Mouse (Mus musculus) liver, embryonic 14.5 days (tissue): ENCODE measurements around the gene Cers1. TPM values are rescaled to one million over a fixed set of nuclear protein-coding genes. Genes with fewer than 3 reads are reported as not detected.
A peak's percentile ranks its signal among the peaks of the same experiment; 100 is the strongest.

Source experiments
- ATAC-seq: fragments of 200-750 bp; cut with Nextera tagmentation; 2 replicates; pipeline ENCODE4 v1.8.0; 2017; ENCODE audit warnings: moderate number of reproducible peaks, mild to moderate bottlenecking, moderate library complexity; ENCODE audit not compliant: insufficient read depth
- DNase-seq, 3 experiments: peaks; one replicate each; pipeline ENCODE4 v3.0.0-alpha.2; 2012 to 2013; ENCODE audit warnings: low read depth in 3 of 3, low spot score in 3 of 3
- H3K27ac ChIP-seq: fragments of 300-500 bp; sonication (generic); 2 replicates; pipeline ENCODE4 v1.5.1; 2014; ENCODE audit warnings: moderate library complexity, mild to moderate bottlenecking, control low read depth, inconsistent platforms
- H3K27me3 ChIP-seq: fragments of 300-500 bp; sonication (generic); 2 replicates; pipeline ENCODE4 v1.6.1; 2014; ENCODE audit warnings: mild to moderate bottlenecking, low read length, moderate library complexity; ENCODE audit not compliant: control insufficient read depth, insufficient read depth
- H3K36me3 ChIP-seq: fragments of 300-500 bp; sonication (generic); replicated peaks from 2 replicates; pipeline ENCODE4 v1.6.1; 2014; ENCODE audit warnings: low read depth; ENCODE audit not compliant: control insufficient read depth, insufficient read depth
- H3K4me1 ChIP-seq, 2 experiments: fragments of 200-500 bp in 1 of 2; fragments of 300-500 bp in 1 of 2; sonication (generic) in 1 of 2; replicated peaks; 2 replicates each; pipeline ENCODE4 v1.6.1; 2012 to 2014; ENCODE audit warnings: antibody characterized with exemption in 1 of 2, inconsistent platforms in 1 of 2, low read length in 1 of 2; ENCODE audit not compliant: control insufficient read depth in 2 of 2, insufficient read depth in 2 of 2
- H3K4me2 ChIP-seq: fragments of 300-500 bp; sonication (generic); 2 replicates; pipeline ENCODE4 v1.6.1; 2014; ENCODE audit warnings: low read depth, mild to moderate bottlenecking, control low read depth, moderate library complexity
- H3K4me3 ChIP-seq, 2 experiments: fragments of 200-500 bp in 1 of 2; fragments of 300-500 bp in 1 of 2; sonication (generic) in 1 of 2; 2 replicates each; pipeline ENCODE4 v1.5.1; 2012 to 2014; ENCODE audit warnings: low read depth in 2 of 2, low read length in 2 of 2, mild to moderate bottlenecking in 2 of 2, control low read depth in 1 of 2, inconsistent platforms in 1 of 2, moderate library complexity in 1 of 2; ENCODE audit not compliant: insufficient read depth in 1 of 2
- H3K9ac ChIP-seq: fragments of 300-500 bp; sonication (generic); replicated peaks from 2 replicates; pipeline ENCODE4 v1.6.1; 2014; ENCODE audit warnings: mild to moderate bottlenecking, control low read depth, moderate library complexity
- H3K9me3 ChIP-seq: fragments of 300-500 bp; sonication (generic); 2 replicates; pipeline ENCODE4 v1.6.1; 2016; ENCODE audit warnings: low read length, mixed read lengths; ENCODE audit not compliant: control insufficient read depth
- CTCF ChIP-seq: IDR thresholded peaks from 2 replicates; pipeline ENCODE4 v1.5.1; 2016; ENCODE audit warnings: antibody characterized with exemption, low read depth, control low read depth
- EP300 ChIP-seq: IDR thresholded peaks from 2 replicates; pipeline ENCODE4 v1.6.1; 2016; ENCODE audit warnings: antibody characterized with exemption, low read depth
- WGBS: fragments of 180-500 bp; shearing (Covaris S2); extraction: QIAGEN DNeasy Blood & Tissue Kit; methylation state at CpG from one replicate; pipeline ENCODE4 v1.1.7; 2014; ENCODE audit not compliant: insufficient replicate concordance; 5-methylcytosine and 5-hydroxymethylcytosine counted together
- polyA plus RNA-seq, 2 experiments: library from polyadenylated mRNA; depleted of rRNA in 1 of 2; stranded (reverse) in 1 of 2; unstranded in 1 of 2; fragments of >200 nt; fragmentation: Nextera tagmentation in 1 of 2; extraction: Ambion mirVana in 1 of 2; gene quantifications; 2 replicates each; pipeline versions ENCODE4 v1.2.1 to v1.2.3; 2012 to 2014

Cers1 gene
- polyA plus RNA-seq, 2 experiments = 0.09 TPM; not detected in 1

- peak overlapping the region; percentile 37 for H3K27ac ChIP-seq
- H3K9me3 ChIP-seq = no peaks in the 10 kb centered on the region
- ATAC-seq (peak; percentile 82), DNase-seq (peak; percentile 48 to 69 (median 63))
- WGBS = 28% methylated on average over 3 of the region's 3 CpGs
- H3K9ac ChIP-seq = no peak overlapping the region
- 0 out of 2 replicates have a peak, but pooled peaks have one; percentile 12 for TF ChIP-seq CTCF
- TF ChIP-seq EP300 = no peak; the same call in 1 of the 2 replicates
- H3K27me3 ChIP-seq = no peaks in the 10 kb centered on the region
- H3K4me2 ChIP-seq = no peak overlapping the region
- no peaks in the 10 kb centered on the region for H3K36me3 ChIP-seq
- peaks cover under 1 to 47% of the 10 kb centered on the region in 2 experiments for H3K4me1 ChIP-seq
- H3K4me3 ChIP-seq = no peak overlapping the region
These were observed 42.6 kb upstream of the Cers1 start for GRCm38 (mm10) chr8:70272949-70273348.

DNA sequence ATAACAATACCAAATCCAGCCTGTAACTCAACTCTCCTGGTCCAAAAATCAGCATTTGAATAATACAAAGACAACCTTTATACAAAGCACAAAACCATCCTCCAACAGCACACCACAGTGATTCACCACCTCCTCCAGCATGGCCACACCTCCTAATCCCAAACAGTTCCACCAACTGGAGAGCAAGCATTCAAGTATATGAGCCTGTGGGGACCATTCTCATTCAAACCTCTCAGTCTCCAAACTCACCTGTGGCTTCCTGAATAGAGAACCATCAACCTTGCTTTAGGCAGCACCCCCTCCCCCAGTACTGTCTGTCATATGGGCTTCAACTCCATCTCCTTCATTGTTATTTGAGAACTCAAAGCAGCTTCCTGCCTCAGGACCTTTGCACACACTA is 41.2 kb upstream of the Cers1 start:
- H3K4me1 ChIP-seq = peaks cover 0 to 36% of the 10 kb centered on the region in 2 experiments; a peak in 2 of 4 replicates
- H3K27ac ChIP-seq = no peak overlapping the region
- H3K4me3 ChIP-seq = no peak overlapping the region
- ATAC-seq (no peak), DNase-seq (no peak)
- TF ChIP-seq EP300 (no peak), CTCF (no peak)
- no peak overlapping the region for H3K4me2 ChIP-seq
- no peaks in the 10 kb centered on the region for H3K27me3 ChIP-seq
- no peaks in the 10 kb centered on the region for H3K9me3 ChIP-seq
- no peaks in the 10 kb centered on the region for H3K36me3 ChIP-seq
- H3K9ac ChIP-seq = no peak overlapping the region

GRCm38 (mm10) chr8:70276476-70276875 is 39.1 kb upstream of the Cers1 start:
- no peak for DNase-seq
- Histone ChIP-seq H3K4me3 (no peak overlapping the region), H3K4me2 (no peak overlapping the region), H3K9ac (no peak overlapping the region), H3K9me3 (no peaks in the 10 kb centered on the region), H3K4me1 (peaks cover 0 to 45% of the 10 kb centered on the region in 2 experiments; a peak in 2 of 4 replicates), H3K27ac (no peak overlapping the region), H3K27me3 (no peaks in the 10 kb centered on the region), H3K36me3 (no peaks in the 10 kb centered on the region)
- ATAC-seq = peak; percentile 44; the same call in 1 of the 2 replicates
- TF ChIP-seq CTCF (no peak), EP300 (peak; percentile 51)
- WGBS = 28% methylated on average over 3 of the region's 3 CpGs

DNA sequence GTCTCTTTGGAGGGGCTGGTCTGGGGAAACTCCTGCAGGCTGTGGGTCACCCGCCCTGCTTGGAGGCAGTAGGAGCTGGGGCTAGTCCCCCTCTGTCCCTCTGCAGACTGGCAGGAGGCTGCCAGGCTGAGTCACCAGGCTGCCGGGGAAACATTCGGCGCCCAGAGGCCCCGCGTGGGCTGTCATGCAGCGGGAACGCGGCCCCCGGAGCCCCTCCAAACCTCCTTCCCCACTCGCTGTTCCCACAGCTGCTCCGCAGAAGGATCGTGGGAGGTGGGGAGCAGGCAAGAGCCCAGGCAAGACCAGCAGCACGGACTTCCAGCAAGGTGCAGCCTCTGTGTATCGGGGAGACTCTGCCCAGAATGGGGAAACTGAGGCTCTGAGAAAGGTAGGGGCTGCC is 37.4 kb upstream of the Cers1 start:
- Histone ChIP-seq H3K4me2 (peak overlapping the region; percentile 5; the same call in 1 of the 2 replicates), H3K9me3 (no peaks in the 10 kb centered on the region), H3K36me3 (no peaks in the 10 kb centered on the region), H3K4me1 (peaks cover 0 to 31% of the 10 kb centered on the region in 2 experiments; a peak in 2 of 4 replicates), H3K4me3 (peak overlapping the region in 1 of 2 experiments; percentile 12; a peak in 1 of 4 replicates), H3K27me3 (no peaks in the 10 kb centered on the region), H3K27ac (no peak overlapping the region), H3K9ac (no peak overlapping the region)
- 36% methylated on average over 15 of the region's 15 CpGs for WGBS
- no peak for ATAC-seq
- TF ChIP-seq EP300 = no peak
- TF ChIP-seq CTCF = no peak
- DNase-seq = no peak

DNA sequence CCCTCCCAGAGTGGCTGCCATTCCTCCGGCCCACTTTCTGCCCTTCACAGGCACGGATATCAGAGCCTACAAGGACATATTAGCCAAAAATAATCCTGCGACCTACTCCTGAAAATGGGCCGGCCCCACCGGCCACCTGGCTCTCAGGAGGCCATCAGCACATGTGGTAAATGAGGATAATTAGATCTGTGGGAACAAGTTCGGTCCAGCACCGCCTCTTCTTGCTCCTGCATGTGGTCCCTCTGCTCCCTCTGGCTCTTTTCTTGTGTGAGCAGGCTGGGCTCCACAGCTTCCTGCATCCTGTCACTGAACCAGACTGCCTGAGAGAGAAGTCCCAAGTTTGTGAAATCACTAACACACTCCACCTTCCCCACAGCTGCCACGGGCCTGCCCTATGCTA is 36.3 kb upstream of the Cers1 start:
- DNase-seq (no peak), ATAC-seq (no peak)
- TF ChIP-seq CTCF = no peak
- no peak for TF ChIP-seq EP300
- Histone ChIP-seq H3K4me2 (0 out of 2 replicates have a peak overlapping the region, but pooled peaks have one; percentile 11), H3K4me3 (no peak overlapping the region), H3K27ac (no peak overlapping the region), H3K9me3 (no peaks in the 10 kb centered on the region), H3K27me3 (no peaks in the 10 kb centered on the region; the same call in 1 of the 2 replicates), H3K9ac (no peak overlapping the region), H3K4me1 (peaks cover 0 to 27% of the 10 kb centered on the region in 2 experiments; a peak in 2 of 4 replicates), H3K36me3 (no peaks in the 10 kb centered on the region)
- 46% methylated on average over 8 of the region's 8 CpGs for WGBS
